Mouse (Mus musculus) neural tube, embryonic 13.5 days (tissue): ENCODE results near the gene E2f1. TPM values are rescaled to one million over a fixed set of nuclear protein-coding genes. Genes with fewer than 3 reads are reported as not detected.
A peak's percentile ranks its signal among the peaks of the same experiment; 100 is the strongest.

Source experiments
- ATAC-seq: fragments of 200-750 bp; cut with Nextera tagmentation; 2 replicates; pipeline ENCODE4 v1.8.0; 2017; ENCODE audit warnings: low read depth, mild to moderate bottlenecking, moderate TSS enrichment, moderate library complexity
- H3K27ac ChIP-seq: fragments of 300-500 bp; sonication (generic); replicated peaks from 2 replicates; pipeline ENCODE4 v1.5.1; 2015; ENCODE audit warnings: moderate library complexity, mild to moderate bottlenecking, inconsistent platforms
- H3K27me3 ChIP-seq: fragments of 300-500 bp; sonication (generic); 2 replicates; pipeline ENCODE4 v1.6.1; 2015; ENCODE audit warnings: mild to moderate bottlenecking, inconsistent platforms
- H3K36me3 ChIP-seq: fragments of 300-500 bp; sonication (generic); 2 replicates; pipeline ENCODE4 v1.6.1; 2015; ENCODE audit warnings: mild to moderate bottlenecking, inconsistent platforms
- H3K4me1 ChIP-seq: fragments of 300-500 bp; sonication (generic); replicated peaks from 2 replicates; pipeline ENCODE4 v1.6.1; 2015; ENCODE audit warnings: inconsistent platforms
- H3K4me2 ChIP-seq: fragments of 300-500 bp; sonication (generic); 2 replicates; pipeline ENCODE4 v1.6.1; 2015; ENCODE audit warnings: inconsistent platforms, mild to moderate bottlenecking, moderate library complexity
- H3K4me3 ChIP-seq: fragments of 300-500 bp; sonication (generic); 2 replicates; pipeline ENCODE4 v1.5.1; 2015; ENCODE audit warnings: mild to moderate bottlenecking, inconsistent platforms
- H3K9ac ChIP-seq: fragments of 300-500 bp; sonication (generic); 2 replicates; pipeline ENCODE4 v1.6.1; 2015; ENCODE audit warnings: moderate library complexity, mild to moderate bottlenecking, inconsistent platforms
- H3K9me3 ChIP-seq: fragments of 300-500 bp; sonication (generic); 2 replicates; pipeline ENCODE4 v1.6.1; 2016; ENCODE audit warnings: inconsistent platforms
- WGBS: fragments of 180-500 bp; shearing (Covaris S2); methylation state at CpG from one replicate; pipeline ENCODE4 v1.1.7; 2015; 5-methylcytosine and 5-hydroxymethylcytosine counted together
- polyA plus RNA-seq: library from polyadenylated mRNA; unstranded; fragments of >200 nt; fragmentation: Nextera tagmentation; extraction: Ambion mirVana; gene quantifications from 2 replicates; pipeline ENCODE4 v1.2.1, GENCODE M21; 2015

E2f1 gene
- polyA plus RNA-seq, 1 experiment from 2014 or later = 6.3 TPM

DNA sequence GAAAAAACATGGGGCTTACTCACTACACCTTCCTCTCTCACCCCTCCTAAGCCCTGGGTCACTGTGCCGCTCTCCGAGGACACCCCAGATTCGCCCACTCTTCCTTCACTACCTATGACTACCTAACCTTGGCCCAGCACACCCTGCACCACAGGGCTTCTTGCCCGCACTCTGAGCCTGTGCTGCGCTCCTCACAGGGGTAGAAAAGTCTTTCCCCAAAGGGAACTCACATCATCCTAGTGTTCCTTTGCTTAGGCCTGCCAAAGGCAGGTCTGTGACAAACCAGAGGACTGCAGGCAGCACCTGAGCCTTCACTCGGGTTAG lies 8.0 kb upstream of the E2f1 start:
- H3K9ac ChIP-seq = peak overlapping the region; percentile 22; the same call in 1 of the 2 replicates
- ATAC-seq = 0 out of 2 replicates have a peak, but pooled peaks have one; percentile 38
- no peaks in the 10 kb centered on the region for H3K36me3 ChIP-seq
- H3K4me3 ChIP-seq = no peak overlapping the region
- H3K4me1 ChIP-seq = peaks cover 19% of the 10 kb centered on the region
- H3K4me2 ChIP-seq = no peak overlapping the region
- H3K27me3 ChIP-seq = no peaks in the 10 kb centered on the region
- WGBS = 59% methylated on average over 6 of the region's 6 CpGs
- peak overlapping the region; percentile 75 for H3K27ac ChIP-seq
- H3K9me3 ChIP-seq = no peaks in the 10 kb centered on the region

- peak overlapping the region; percentile 53 for H3K9ac ChIP-seq
- no peak overlapping the region for H3K4me3 ChIP-seq
- peaks cover 19% of the 10 kb centered on the region for H3K4me1 ChIP-seq
- H3K4me2 ChIP-seq = no peak overlapping the region
- no peaks in the 10 kb centered on the region for H3K36me3 ChIP-seq
- 15% methylated on average over 12 of the region's 12 CpGs for WGBS
- no peaks in the 10 kb centered on the region for H3K27me3 ChIP-seq
- H3K9me3 ChIP-seq = no peaks in the 10 kb centered on the region
- ATAC-seq = peak; percentile 75
- peak overlapping the region; percentile 75 for H3K27ac ChIP-seq
Measured at GRCm38 (mm10) chr2:154576876-154577743, 7.4 kb upstream of the E2f1 start.

DNA sequence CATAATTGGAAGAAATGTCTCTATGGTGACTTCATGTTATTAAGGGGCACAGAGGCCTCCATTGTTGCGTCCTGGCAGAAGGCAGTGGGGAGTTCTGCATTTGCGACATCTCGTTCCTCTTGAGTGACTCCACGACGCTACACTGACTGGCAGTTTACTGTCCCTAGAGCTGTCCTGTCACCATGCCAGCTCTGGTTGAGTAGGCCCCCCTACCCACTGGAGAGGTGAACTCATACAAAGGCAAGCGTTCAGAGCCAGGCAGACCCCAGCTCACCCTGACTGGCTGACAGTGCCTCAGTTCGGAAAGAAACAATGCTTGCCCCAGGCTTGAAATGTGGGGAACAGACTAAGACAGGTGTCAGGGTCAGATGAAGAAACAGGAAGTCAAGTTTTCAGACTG lies 4.6 kb upstream of the E2f1 start:
- Histone ChIP-seq H3K27me3 (no peaks in the 10 kb centered on the region), H3K4me3 (no peak overlapping the region), H3K4me2 (no peak overlapping the region), H3K4me1 (peaks cover 32% of the 10 kb centered on the region), H3K9me3 (no peaks in the 10 kb centered on the region), H3K36me3 (no peaks in the 10 kb centered on the region), H3K9ac (no peak overlapping the region), H3K27ac (no peak overlapping the region)
- WGBS = 23% methylated on average over 7 of the region's 7 CpGs
- no peak for ATAC-seq

DNA sequence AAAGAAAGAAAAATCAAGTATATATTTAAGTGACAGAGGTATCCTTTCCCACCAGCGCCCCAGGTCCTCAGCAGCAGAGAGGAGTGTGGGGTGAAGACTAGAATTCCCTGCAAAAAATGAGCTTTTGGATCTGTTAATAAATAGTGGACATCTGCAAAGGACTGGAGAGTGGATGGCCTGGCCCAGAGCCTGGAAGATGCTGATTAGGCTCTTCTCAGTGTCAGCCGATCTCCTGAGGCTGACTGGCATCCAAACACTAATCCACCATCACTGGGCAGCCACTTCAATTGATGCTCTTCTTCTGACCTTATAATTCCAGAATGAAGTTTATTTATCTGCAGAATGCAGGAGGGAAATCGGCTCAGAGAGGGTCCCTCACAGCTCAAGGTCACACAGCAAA lies 3.3 kb upstream of the E2f1 start:
- WGBS = 82% methylated on average over 3 of the region's 3 CpGs
- Histone ChIP-seq H3K36me3 (no peaks in the 10 kb centered on the region), H3K4me3 (no peak overlapping the region), H3K27ac (no peak overlapping the region), H3K9ac (no peak overlapping the region), H3K4me2 (no peak overlapping the region), H3K27me3 (no peaks in the 10 kb centered on the region), H3K4me1 (peaks cover 44% of the 10 kb centered on the region), H3K9me3 (no peaks in the 10 kb centered on the region)
- ATAC-seq = no peak

- H3K9me3 ChIP-seq = no peaks in the 10 kb centered on the region
- no peak overlapping the region for H3K4me3 ChIP-seq
- H3K4me1 ChIP-seq = peaks cover 42% of the 10 kb centered on the region
- H3K27ac ChIP-seq = no peak overlapping the region; the same call in 1 of the 2 replicates
- 72% methylated on average over 8 of the region's 8 CpGs for WGBS
- no peak overlapping the region for H3K4me2 ChIP-seq
- no peaks in the 10 kb centered on the region for H3K36me3 ChIP-seq
- no peaks in the 10 kb centered on the region for H3K27me3 ChIP-seq
- H3K9ac ChIP-seq = no peak overlapping the region
- ATAC-seq = no peak
Measured at GRCm38 (mm10) chr2:154571976-154572375, 2.3 kb upstream of the E2f1 start.

DNA sequence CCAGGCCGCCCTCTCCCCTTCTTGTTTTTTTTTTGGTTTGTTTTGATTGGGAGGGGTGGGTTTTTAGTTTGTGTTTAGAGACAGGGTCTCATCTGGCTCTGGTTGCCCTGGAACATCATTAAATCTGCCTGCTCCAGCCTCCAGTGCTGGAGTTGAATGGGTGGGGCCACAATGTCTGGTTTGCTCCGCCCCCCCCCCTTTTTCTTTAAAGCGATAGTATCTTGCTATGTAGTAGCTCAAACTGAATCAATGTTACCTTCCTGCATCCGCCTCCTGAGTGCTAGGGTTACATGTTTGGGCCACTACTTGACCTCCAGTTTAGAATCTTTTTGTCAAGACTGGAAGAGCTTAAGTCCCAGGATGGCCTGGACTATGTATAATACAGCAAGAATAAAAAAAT lies 1.6 kb upstream of the E2f1 start:
- H3K27ac ChIP-seq = no peak overlapping the region
- peaks cover 44% of the 10 kb centered on the region for H3K4me1 ChIP-seq
- WGBS = 83% methylated on average over 4 of the region's 4 CpGs
- no peaks in the 10 kb centered on the region for H3K9me3 ChIP-seq
- ATAC-seq = no peak
- H3K36me3 ChIP-seq = no peaks in the 10 kb centered on the region
- H3K9ac ChIP-seq = no peak overlapping the region
- H3K27me3 ChIP-seq = no peaks in the 10 kb centered on the region
- no peak overlapping the region for H3K4me2 ChIP-seq
- H3K4me3 ChIP-seq = no peak overlapping the region

- Histone ChIP-seq H3K9ac (peak overlapping the region; percentile 67; the same call in 1 of the 2 replicates), H3K4me3 (peak overlapping the region; percentile 79), H3K4me2 (peak overlapping the region; percentile 87), H3K36me3 (no peaks in the 10 kb centered on the region), H3K4me1 (peaks cover 50% of the 10 kb centered on the region), H3K27ac (0 out of 2 replicates have a peak overlapping the region, but pooled peaks have one; percentile 74), H3K9me3 (no peaks in the 10 kb centered on the region), H3K27me3 (no peaks in the 10 kb centered on the region)
- ATAC-seq = no peak
- 60% methylated on average over 4 of the region's 4 CpGs for WGBS
Measured at GRCm38 (mm10) chr2:154570666-154571065, 974 bp upstream of the E2f1 start.

GRCm38 (mm10) chr2:154569071-154569748 lies 482 bp downstream of the E2f1 start:
- Histone ChIP-seq H3K27ac (peak overlapping the region; percentile 77), H3K9me3 (no peaks in the 10 kb centered on the region), H3K4me3 (peak overlapping the region; percentile 79), H3K9ac (peak overlapping the region; percentile 71), H3K4me2 (peak overlapping the region; percentile 87), H3K4me1 (peaks cover 54% of the 10 kb centered on the region), H3K27me3 (no peaks in the 10 kb centered on the region), H3K36me3 (no peaks in the 10 kb centered on the region)
- WGBS = under 1% methylated on average over 66 of the region's 70 CpGs
- peak; percentile 55 for ATAC-seq

- no peaks in the 10 kb centered on the region for H3K9me3 ChIP-seq
- peak; percentile 10; the same call in 1 of the 2 replicates for ATAC-seq
- peaks cover 52% of the 10 kb centered on the region for H3K4me1 ChIP-seq
- WGBS = 8% methylated on average over 10 of the region's 10 CpGs
- H3K36me3 ChIP-seq = no peaks in the 10 kb centered on the region
- peak overlapping the region; percentile 71 for H3K9ac ChIP-seq
- H3K27me3 ChIP-seq = no peaks in the 10 kb centered on the region
- H3K4me2 ChIP-seq = peak overlapping the region; percentile 87
- peak overlapping the region; percentile 77 for H3K27ac ChIP-seq
- peak overlapping the region; percentile 79 for H3K4me3 ChIP-seq
Measured at GRCm38 (mm10) chr2:154568329-154569070, 1.2 kb downstream of the E2f1 start.

- Histone ChIP-seq H3K4me3 (peak overlapping the region; percentile 79), H3K4me2 (peak overlapping the region; percentile 87), H3K27me3 (no peaks in the 10 kb centered on the region), H3K9ac (no peak overlapping the region), H3K4me1 (peaks cover 52% of the 10 kb centered on the region), H3K36me3 (no peaks in the 10 kb centered on the region), H3K27ac (peak overlapping the region; percentile 77), H3K9me3 (no peaks in the 10 kb centered on the region)
- no peak for ATAC-seq
- 74% methylated on average over 2 of the region's 2 CpGs for WGBS
Measured at GRCm38 (mm10) chr2:154567766-154568165, 1.9 kb downstream of the E2f1 start.

DNA sequence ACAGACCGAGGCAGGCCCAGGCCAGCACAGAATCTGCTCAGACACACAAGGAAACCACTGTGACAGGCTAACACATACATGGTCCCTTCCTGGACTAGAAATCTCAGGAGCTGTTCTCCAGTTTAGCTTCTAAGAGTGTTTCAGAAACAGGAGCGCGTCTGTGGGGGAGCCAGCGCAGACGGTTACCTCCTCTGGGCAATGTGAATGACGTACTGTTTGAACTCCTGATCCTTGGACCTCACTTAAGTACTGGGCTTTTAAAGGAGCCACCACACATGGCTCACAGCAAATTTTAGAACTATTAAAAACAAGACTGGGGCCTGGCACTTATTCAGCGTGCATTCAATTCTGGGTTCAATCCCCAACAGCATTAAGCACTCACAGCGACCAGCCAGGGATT lies 3.1 kb downstream of the E2f1 start:
- Histone ChIP-seq H3K36me3 (no peaks in the 10 kb centered on the region), H3K4me3 (no peak overlapping the region), H3K4me1 (peaks cover 52% of the 10 kb centered on the region), H3K4me2 (0 out of 2 replicates have a peak overlapping the region, but pooled peaks have one; percentile 9), H3K9ac (0 out of 2 replicates have a peak overlapping the region, but pooled peaks have one; percentile 31), H3K27ac (0 out of 2 replicates have a peak overlapping the region, but pooled peaks have one; percentile 18), H3K9me3 (no peaks in the 10 kb centered on the region), H3K27me3 (no peaks in the 10 kb centered on the region)
- no peak for ATAC-seq
- WGBS = 36% methylated on average over 8 of the region's 8 CpGs

DNA sequence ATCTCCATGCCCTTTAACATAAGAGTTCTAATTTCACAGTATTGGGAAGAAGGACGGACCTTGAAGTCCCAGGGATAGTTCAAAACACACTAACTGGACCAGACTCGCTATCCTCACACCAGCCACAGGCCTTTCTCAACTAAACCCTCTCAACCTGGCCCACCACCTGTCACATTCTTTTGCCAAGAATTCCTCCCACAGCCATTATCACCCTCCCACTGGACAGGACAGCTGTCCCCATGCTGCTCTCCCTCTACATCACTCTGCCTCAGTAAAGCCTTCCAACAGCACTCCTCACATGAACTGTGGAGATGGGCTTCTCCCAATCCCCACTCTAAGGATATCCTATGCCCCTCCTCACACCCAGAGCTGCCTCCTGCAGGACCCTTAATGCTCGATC lies 4.1 kb downstream of the E2f1 start:
- Histone ChIP-seq H3K36me3 (no peaks in the 10 kb centered on the region), H3K27me3 (no peaks in the 10 kb centered on the region), H3K4me1 (peaks cover 44% of the 10 kb centered on the region), H3K4me3 (no peak overlapping the region), H3K9me3 (no peaks in the 10 kb centered on the region), H3K9ac (no peak overlapping the region), H3K27ac (no peak overlapping the region), H3K4me2 (no peak overlapping the region)
- ATAC-seq = no peak
- 62% methylated on average over 3 of the region's 3 CpGs for WGBS
